Mouse (Mus musculus): Measurements from ENCODE around the gene Tfdp1. TPM values are rescaled to one million over a fixed set of nuclear protein-coding genes. Genes with fewer than 3 reads are reported as not detected.

Tfdp1 gene
- polyA plus RNA-seq, 1 experiment from 2014 or later: 217 TPM

GRCm38 (mm10) chr8:13388744-13389143 is 50.2 kb downstream of the Tfdp1 start:
- DNase-seq (ENCODE audit: low spot score): no peak
- 69% methylated on average over 2 of the region's 2 CpGs for WGBS
- no peaks in the 10 kb centered on the region; the same call in 1 of the 2 replicates for H3K4me1 ChIP-seq (replicated peaks; ENCODE audit: control insufficient read depth, insufficient read depth, low read length)
- H3K4me3 ChIP-seq (ENCODE audit: low read depth, low read length): no peak overlapping the region
- H3K27me3 ChIP-seq (replicated peaks; ENCODE audit: control insufficient read depth, insufficient read depth, low read length): no peaks in the 10 kb centered on the region
- no peak overlapping the region for H3K27ac ChIP-seq (ENCODE audit: low read depth, low read length)
- no peaks in the 10 kb centered on the region for H3K36me3 ChIP-seq (ENCODE audit: control insufficient read depth, insufficient read depth, low read length)
- H3K9me3 ChIP-seq (ENCODE audit: control insufficient read depth, low read length): no peaks in the 10 kb centered on the region
- H3K4me2 ChIP-seq: no peak overlapping the region
- ATAC-seq (replicated peaks; ENCODE audit: low FRiP score): 0 out of 2 replicates have a peak, but pooled peaks have one; percentile 23
- H3K9ac ChIP-seq (ENCODE audit: low read depth, low read length): no peak overlapping the region

GRCm38 (mm10) chr8:13393869-13394268 is 55.3 kb downstream of the Tfdp1 start:
- no peak overlapping the region for H3K27ac ChIP-seq (ENCODE audit: low read depth, low read length)
- DNase-seq (ENCODE audit: low spot score) (no peak), ATAC-seq (replicated peaks; ENCODE audit: low FRiP score) (no peak)
- WGBS: 81% methylated on average over 7 of the region's 7 CpGs
- H3K9ac ChIP-seq (ENCODE audit: low read depth, low read length): no peak overlapping the region
- no peak overlapping the region for H3K4me3 ChIP-seq (ENCODE audit: low read depth, low read length)
- H3K36me3 ChIP-seq (ENCODE audit: control insufficient read depth, insufficient read depth, low read length): no peaks in the 10 kb centered on the region
- H3K9me3 ChIP-seq (ENCODE audit: control insufficient read depth, low read length): no peaks in the 10 kb centered on the region
- no peaks in the 10 kb centered on the region for H3K27me3 ChIP-seq (replicated peaks; ENCODE audit: control insufficient read depth, insufficient read depth, low read length)
- no peak overlapping the region for H3K4me2 ChIP-seq
- H3K4me1 ChIP-seq (replicated peaks; ENCODE audit: control insufficient read depth, insufficient read depth, low read length): no peaks in the 10 kb centered on the region; the same call in 1 of the 2 replicates

- Histone ChIP-seq H3K27me3 (replicated peaks; ENCODE audit: control insufficient read depth, insufficient read depth, low read length) (no peaks in the 10 kb centered on the region), H3K27ac (ENCODE audit: low read depth, low read length) (no peak within 1 kb of the TSS), H3K36me3 (ENCODE audit: control insufficient read depth, insufficient read depth, low read length) (no peaks in the 10 kb centered on the region), H3K4me1 (replicated peaks; ENCODE audit: control insufficient read depth, insufficient read depth, low read length) (no peaks in the 10 kb centered on the region), H3K9me3 (ENCODE audit: control insufficient read depth, low read length) (no peaks in the 10 kb centered on the region), H3K9ac (ENCODE audit: low read depth, low read length) (no peak within 1 kb of the TSS), H3K4me3 (ENCODE audit: low read depth, low read length) (no peak within 1 kb of the TSS), H3K4me2 (no peak within 1 kb of the TSS)
- WGBS: 76% methylated on average over 5 of the region's 5 CpGs
- ATAC-seq (replicated peaks; ENCODE audit: low FRiP score): no peak
- no peak for DNase-seq (ENCODE audit: low spot score)
Observed at GRCm38 (mm10) chr8:13396725-13397124, 58.2 kb downstream of the Tfdp1 start, which contains the start of gene Atp4b. Atp4b (minus strand) TSS chr8:13396825.

GRCm38 (mm10) chr8:13403517-13403916 is 65.0 kb downstream of the Tfdp1 start:
- no peaks in the 10 kb centered on the region for H3K4me1 ChIP-seq (replicated peaks; ENCODE audit: control insufficient read depth, insufficient read depth, low read length)
- H3K9me3 ChIP-seq (ENCODE audit: control insufficient read depth, low read length): no peaks in the 10 kb centered on the region
- DNase-seq (ENCODE audit: low spot score) (no peak), ATAC-seq (replicated peaks; ENCODE audit: low FRiP score) (no peak)
- no peaks in the 10 kb centered on the region for H3K27me3 ChIP-seq (replicated peaks; ENCODE audit: control insufficient read depth, insufficient read depth, low read length)
- H3K9ac ChIP-seq (ENCODE audit: low read depth, low read length): no peak overlapping the region
- H3K27ac ChIP-seq (ENCODE audit: low read depth, low read length): no peak overlapping the region
- 66% methylated on average over 6 of the region's 6 CpGs for WGBS
- no peak overlapping the region for H3K4me3 ChIP-seq (ENCODE audit: low read depth, low read length)
- H3K36me3 ChIP-seq (ENCODE audit: control insufficient read depth, insufficient read depth, low read length): no peaks in the 10 kb centered on the region
- H3K4me2 ChIP-seq: no peak overlapping the region

GRCm38 (mm10) chr8:13404666-13405131 is 66.1 kb downstream of the Tfdp1 start, which contains the start of gene Grk1:
Grk1 (plus strand) TSS chr8:13405081.
- Histone ChIP-seq H3K27ac (ENCODE audit: low read depth, low read length) (no peak within 1 kb of the TSS), H3K4me1 (replicated peaks; ENCODE audit: control insufficient read depth, insufficient read depth, low read length) (no peaks in the 10 kb centered on the region), H3K4me3 (ENCODE audit: low read depth, low read length) (no peak within 1 kb of the TSS), H3K27me3 (replicated peaks; ENCODE audit: control insufficient read depth, insufficient read depth, low read length) (no peaks in the 10 kb centered on the region), H3K9me3 (ENCODE audit: control insufficient read depth, low read length) (no peaks in the 10 kb centered on the region), H3K36me3 (ENCODE audit: control insufficient read depth, insufficient read depth, low read length) (no peaks in the 10 kb centered on the region), H3K4me2 (no peak within 1 kb of the TSS), H3K9ac (ENCODE audit: low read depth, low read length) (no peak within 1 kb of the TSS)
- DNase-seq (ENCODE audit: low spot score) (no peak), ATAC-seq (replicated peaks; ENCODE audit: low FRiP score) (no peak)
- WGBS: 67% methylated on average over 5 of the region's 5 CpGs

GRCm38 (mm10) chr8:13406011-13406410 is 67.5 kb downstream of the Tfdp1 start:
- H3K4me3 ChIP-seq (ENCODE audit: low read depth, low read length): no peak overlapping the region
- no peak overlapping the region for H3K27ac ChIP-seq (ENCODE audit: low read depth, low read length)
- ATAC-seq (replicated peaks; ENCODE audit: low FRiP score): no peak
- WGBS: 84% methylated on average over 5 of the region's 5 CpGs
- no peaks in the 10 kb centered on the region for H3K27me3 ChIP-seq (replicated peaks; ENCODE audit: control insufficient read depth, insufficient read depth, low read length)
- H3K4me2 ChIP-seq: no peak overlapping the region
- no peak for DNase-seq (ENCODE audit: low spot score)
- H3K4me1 ChIP-seq (replicated peaks; ENCODE audit: control insufficient read depth, insufficient read depth, low read length): no peaks in the 10 kb centered on the region
- H3K9ac ChIP-seq (ENCODE audit: low read depth, low read length): no peak overlapping the region
- H3K9me3 ChIP-seq (ENCODE audit: control insufficient read depth, low read length): no peaks in the 10 kb centered on the region
- no peaks in the 10 kb centered on the region for H3K36me3 ChIP-seq (ENCODE audit: control insufficient read depth, insufficient read depth, low read length)

- no peak overlapping the region for H3K9ac ChIP-seq (ENCODE audit: low read depth, low read length)
- H3K27ac ChIP-seq (ENCODE audit: low read depth, low read length): no peak overlapping the region
- H3K27me3 ChIP-seq (replicated peaks; ENCODE audit: control insufficient read depth, insufficient read depth, low read length): no peaks in the 10 kb centered on the region
- DNase-seq (ENCODE audit: low spot score) (peak; percentile 56), ATAC-seq (replicated peaks; ENCODE audit: low FRiP score) (no peak)
- no peak overlapping the region for H3K4me2 ChIP-seq
- no peaks in the 10 kb centered on the region for H3K4me1 ChIP-seq (replicated peaks; ENCODE audit: control insufficient read depth, insufficient read depth, low read length)
- 29% methylated on average over 6 of the region's 6 CpGs for whole genome bisulfite sequencing
- no peaks in the 10 kb centered on the region for H3K36me3 ChIP-seq (ENCODE audit: control insufficient read depth, insufficient read depth, low read length)
- no peak overlapping the region for H3K4me3 ChIP-seq (ENCODE audit: low read depth, low read length)
- no peaks in the 10 kb centered on the region for H3K9me3 ChIP-seq (ENCODE audit: control insufficient read depth, low read length)
Observed at GRCm38 (mm10) chr8:13411597-13411996, 73.0 kb downstream of the Tfdp1 start.

- no peaks in the 10 kb centered on the region for H3K9me3 ChIP-seq (ENCODE audit: control insufficient read depth, low read length)
- no peak overlapping the region for H3K9ac ChIP-seq (ENCODE audit: low read depth, low read length)
- 58% methylated on average over 13 of the region's 13 CpGs for WGBS
- H3K4me1 ChIP-seq (replicated peaks; ENCODE audit: control insufficient read depth, insufficient read depth, low read length): no peaks in the 10 kb centered on the region
- no peaks in the 10 kb centered on the region for H3K27me3 ChIP-seq (replicated peaks; ENCODE audit: control insufficient read depth, insufficient read depth, low read length)
- H3K4me2 ChIP-seq: no peak overlapping the region
- DNase-seq (ENCODE audit: low spot score): peak; percentile 40
- no peak overlapping the region for H3K27ac ChIP-seq (ENCODE audit: low read depth, low read length)
- no peak overlapping the region for H3K4me3 ChIP-seq (ENCODE audit: low read depth, low read length)
- ATAC-seq (replicated peaks; ENCODE audit: low FRiP score): no peak
- no peaks in the 10 kb centered on the region for H3K36me3 ChIP-seq (ENCODE audit: control insufficient read depth, insufficient read depth, low read length)
Observed at GRCm38 (mm10) chr8:13412891-13413558, 74.5 kb downstream of the Tfdp1 start.

GRCm38 (mm10) chr8:13413823-13414390 is 75.4 kb downstream of the Tfdp1 start:
- DNase-seq (ENCODE audit: low spot score) (no peak), ATAC-seq (replicated peaks; ENCODE audit: low FRiP score) (no peak)
- no peaks in the 10 kb centered on the region for H3K27me3 ChIP-seq (replicated peaks; ENCODE audit: control insufficient read depth, insufficient read depth, low read length)
- H3K4me3 ChIP-seq (ENCODE audit: low read depth, low read length): no peak overlapping the region
- no peaks in the 10 kb centered on the region for H3K4me1 ChIP-seq (replicated peaks; ENCODE audit: control insufficient read depth, insufficient read depth, low read length)
- no peak overlapping the region for H3K27ac ChIP-seq (ENCODE audit: low read depth, low read length)
- WGBS: 54% methylated on average over 12 of the region's 12 CpGs
- no peaks in the 10 kb centered on the region for H3K36me3 ChIP-seq (ENCODE audit: control insufficient read depth, insufficient read depth, low read length)
- H3K4me2 ChIP-seq: no peak overlapping the region
- H3K9me3 ChIP-seq (ENCODE audit: control insufficient read depth, low read length): no peaks in the 10 kb centered on the region
- H3K9ac ChIP-seq (ENCODE audit: low read depth, low read length): no peak overlapping the region
